Mouse (Mus musculus) kidney, postnatal 25 days (tissue): ENCODE measurements around the gene Lipo1.
"Not testable (repeated sequence)": the region's sequence is repeated elsewhere in the genome, so short reads cannot be mapped to it uniquely, and the experiment has no call there.

Experiments
- DNase-seq, 2 experiments: peaks; one replicate each; pipeline ENCODE4 v3.0.0; 2021; ENCODE audit warnings: mixed read lengths in 2 of 2

Gene Lipo1

GRCm38 (mm10) chr19:33787359-33787758, at the start of gene Lipo1:
Gene Lipo1 (minus strand): TSS chr19:33787459.
- DNase-seq: not testable (repeated sequence)

GRCm38 (mm10) chr19:33786576-33787277, 532 bp downstream of the Lipo1 start:
- no peak for DNase-seq

- peak; percentile 25 to 74 for DNase-seq
These were observed 25.8 kb downstream of the Lipo1 start, which contains the start of gene Lipo3 for GRCm38 (mm10) chr19:33761287-33762086. Gene Lipo3 (minus strand): TSS chr19:33761951.

GRCm38 (mm10) chr19:33751259-33751658, 36.0 kb downstream of the Lipo1 start, which contains the start of gene Lipo2:
Gene Lipo2 (minus strand): TSS chr19:33751359.
- DNase-seq: not testable (repeated sequence)
